Mouse (Mus musculus): ENCODE results near the gene Mmp25. TPM values are rescaled to one million over a fixed set of nuclear protein-coding genes. Genes with fewer than 3 reads are reported as not detected.

Mmp25 gene
- polyA plus RNA-seq, 1 experiment from 2014 or later, result 0.48 TPM

- peak; percentile 36 for ATAC-seq (replicated peaks; ENCODE audit: insufficient number of reproducible peaks, insufficient read depth, low FRiP score, low read depth)
- peak overlapping the region; percentile 82 for H3K4me2 ChIP-seq
- H3K4me1 ChIP-seq (replicated peaks), result peaks cover 47% of the 10 kb centered on the region
- WGBS, result under 1% methylated on average over 37 of the region's 37 CpGs
- H3K9ac ChIP-seq, result peak overlapping the region; percentile 71
- H3K36me3 ChIP-seq, result 0 out of 2 replicates have a peak, but pooled peaks cover 4% of the 10 kb centered on the region
- no peaks in the 10 kb centered on the region for H3K9me3 ChIP-seq (replicated peaks)
- peaks cover 36% of the 10 kb centered on the region for H3K27me3 ChIP-seq
- peak overlapping the region; percentile 62 for H3K4me3 ChIP-seq
- peak overlapping the region; percentile 97 for H3K27ac ChIP-seq
Measured at GRCm38 (mm10) chr17:23676473-23677031, 31.5 kb upstream of the Mmp25 start.

- 8% methylated on average over 15 of the region's 15 CpGs for WGBS
- no peak for ATAC-seq (replicated peaks; ENCODE audit: insufficient number of reproducible peaks, insufficient read depth, low FRiP score, low read depth)
- H3K9me3 ChIP-seq (replicated peaks), result no peaks in the 10 kb centered on the region
- peaks cover 28% of the 10 kb centered on the region for H3K27me3 ChIP-seq
- peak overlapping the region; percentile 71 for H3K9ac ChIP-seq
- peak overlapping the region; percentile 97 for H3K27ac ChIP-seq
- 0 out of 2 replicates have a peak, but pooled peaks cover 4% of the 10 kb centered on the region for H3K36me3 ChIP-seq
- peak overlapping the region; percentile 62 for H3K4me3 ChIP-seq
- H3K4me1 ChIP-seq (replicated peaks), result peaks cover 47% of the 10 kb centered on the region
- peak overlapping the region; percentile 82 for H3K4me2 ChIP-seq
Measured at GRCm38 (mm10) chr17:23675564-23676281, 30.6 kb upstream of the Mmp25 start.

- Histone ChIP-seq H3K36me3 (0 out of 2 replicates have a peak, but pooled peaks cover 4% of the 10 kb centered on the region), H3K9ac (peak overlapping the region; percentile 71), H3K4me2 (peak overlapping the region; percentile 82), H3K27ac (peak overlapping the region; percentile 97), H3K9me3 (replicated peaks) (no peaks in the 10 kb centered on the region), H3K27me3 (peaks cover 22% of the 10 kb centered on the region), H3K4me1 (replicated peaks) (peaks cover 47% of the 10 kb centered on the region), H3K4me3 (peak overlapping the region; percentile 62)
- ATAC-seq (replicated peaks; ENCODE audit: insufficient number of reproducible peaks, insufficient read depth, low FRiP score, low read depth), result no peak
- 13% methylated on average over 5 of the region's 5 CpGs for WGBS
Measured at GRCm38 (mm10) chr17:23675127-23675526, 30.1 kb upstream of the Mmp25 start.

- WGBS, result 20% methylated on average over 9 of the region's 9 CpGs
- peak overlapping the region; percentile 82 for H3K4me2 ChIP-seq
- H3K9me3 ChIP-seq (replicated peaks), result no peaks in the 10 kb centered on the region
- peaks cover 44% of the 10 kb centered on the region for H3K4me1 ChIP-seq (replicated peaks)
- peak overlapping the region; percentile 97 for H3K27ac ChIP-seq
- ATAC-seq (replicated peaks; ENCODE audit: insufficient number of reproducible peaks, insufficient read depth, low FRiP score, low read depth), result 0 out of 2 replicates have a peak, but pooled peaks have one; percentile 7
- peak overlapping the region; percentile 62 for H3K4me3 ChIP-seq
- peaks cover 14% of the 10 kb centered on the region for H3K27me3 ChIP-seq
- H3K9ac ChIP-seq, result peak overlapping the region; percentile 71
- peaks cover 9% of the 10 kb centered on the region; the same call in 1 of the 2 replicates for H3K36me3 ChIP-seq
Measured at GRCm38 (mm10) chr17:23674271-23674952, 29.3 kb upstream of the Mmp25 start.

- under 1% methylated on average over 45 of the region's 45 CpGs for WGBS
- Histone ChIP-seq H3K4me1 (replicated peaks) (peaks cover 40% of the 10 kb centered on the region), H3K9me3 (replicated peaks) (no peaks in the 10 kb centered on the region), H3K4me3 (peak within 1 kb of the TSS; percentile 62), H3K4me2 (peak within 1 kb of the TSS; percentile 82), H3K36me3 (peaks cover 18% of the 10 kb centered on the region; the same call in 1 of the 2 replicates), H3K27me3 (peaks cover 6% of the 10 kb centered on the region), H3K27ac (peak within 1 kb of the TSS; percentile 97), H3K9ac (peak within 1 kb of the TSS; percentile 71)
- ATAC-seq (replicated peaks; ENCODE audit: insufficient number of reproducible peaks, insufficient read depth, low FRiP score, low read depth), result peak; percentile 86
Measured at GRCm38 (mm10) chr17:23673424-23674073, 28.5 kb upstream of the Mmp25 start, which contains the start of the genes Hcfc1r1 and Thoc6. Gene Hcfc1r1, plus strand, starts transcription at chr17:23673596. Gene Thoc6, minus strand, starts transcription at chr17:23673882.

- Histone ChIP-seq H3K4me1 (replicated peaks) (peaks cover 39% of the 10 kb centered on the region), H3K4me3 (peak overlapping the region; percentile 62), H3K4me2 (peak overlapping the region; percentile 82), H3K9ac (no peak overlapping the region), H3K27me3 (no peaks in the 10 kb centered on the region), H3K36me3 (peaks cover 26% of the 10 kb centered on the region; the same call in 1 of the 2 replicates), H3K27ac (no peak overlapping the region), H3K9me3 (replicated peaks) (no peaks in the 10 kb centered on the region)
- WGBS, result 52% methylated on average over 3 of the region's 3 CpGs
- ATAC-seq (replicated peaks; ENCODE audit: insufficient number of reproducible peaks, insufficient read depth, low FRiP score, low read depth), result no peak
Measured at GRCm38 (mm10) chr17:23672761-23673160, 27.7 kb upstream of the Mmp25 start.

- Histone ChIP-seq H3K4me2 (no peak overlapping the region), H3K36me3 (peaks cover 32% of the 10 kb centered on the region; the same call in 1 of the 2 replicates)
- WGBS, result 88% methylated on average over 3 of the region's 3 CpGs
Measured at GRCm38 (mm10) chr17:23671519-23671918, 26.4 kb upstream of the Mmp25 start.

GRCm38 (mm10) chr17:23670516-23671074, 25.5 kb upstream of the Mmp25 start:
- Histone ChIP-seq H3K27me3 (no peaks in the 10 kb centered on the region), H3K4me2 (no peak overlapping the region), H3K9ac (no peak overlapping the region), H3K36me3 (peaks cover 32% of the 10 kb centered on the region; the same call in 1 of the 2 replicates), H3K9me3 (replicated peaks) (no peaks in the 10 kb centered on the region), H3K4me1 (replicated peaks) (peaks cover 23% of the 10 kb centered on the region), H3K27ac (no peak overlapping the region), H3K4me3 (no peak overlapping the region)
- no peak for ATAC-seq (replicated peaks; ENCODE audit: insufficient number of reproducible peaks, insufficient read depth, low FRiP score, low read depth)
- WGBS, result 84% methylated on average over 7 of the region's 7 CpGs

More at GRCm38 (mm10) chr17:23671519-23671918, 26.4 kb upstream of the Mmp25 start:
- no peak for ATAC-seq (replicated peaks; ENCODE audit: insufficient number of reproducible peaks, insufficient read depth, low FRiP score, low read depth)
- Histone ChIP-seq H3K4me3 (no peak overlapping the region), H3K9me3 (replicated peaks) (no peaks in the 10 kb centered on the region), H3K9ac (no peak overlapping the region), H3K27me3 (no peaks in the 10 kb centered on the region), H3K27ac (no peak overlapping the region), H3K4me1 (replicated peaks) (peaks cover 32% of the 10 kb centered on the region)

- Histone ChIP-seq H3K4me3 (no peak overlapping the region), H3K4me1 (replicated peaks) (peaks cover 9% of the 10 kb centered on the region), H3K9ac (no peak overlapping the region), H3K9me3 (replicated peaks) (no peaks in the 10 kb centered on the region), H3K4me2 (no peak overlapping the region), H3K27me3 (peaks cover 27% of the 10 kb centered on the region), H3K36me3 (peaks cover 28% of the 10 kb centered on the region; the same call in 1 of the 2 replicates), H3K27ac (no peak overlapping the region)
- 83% methylated on average over 14 of the region's 14 CpGs for WGBS
- ATAC-seq (replicated peaks; ENCODE audit: insufficient number of reproducible peaks, insufficient read depth, low FRiP score, low read depth), result 0 out of 2 replicates have a peak, but pooled peaks have one; percentile 16
Measured at GRCm38 (mm10) chr17:23665511-23665910, 20.4 kb upstream of the Mmp25 start.

- Histone ChIP-seq H3K27ac (no peak overlapping the region), H3K27me3 (peaks cover 36% of the 10 kb centered on the region), H3K4me2 (no peak overlapping the region), H3K36me3 (peaks cover 23% of the 10 kb centered on the region; the same call in 1 of the 2 replicates), H3K4me1 (replicated peaks) (peaks cover 12% of the 10 kb centered on the region), H3K9me3 (replicated peaks) (no peaks in the 10 kb centered on the region), H3K9ac (no peak overlapping the region), H3K4me3 (no peak overlapping the region)
- no peak for ATAC-seq (replicated peaks; ENCODE audit: insufficient number of reproducible peaks, insufficient read depth, low FRiP score, low read depth)
- 33% methylated on average over 5 of the region's 5 CpGs for WGBS
Measured at GRCm38 (mm10) chr17:23664556-23665021, 19.5 kb upstream of the Mmp25 start.
